Mouse (Mus musculus): Measurements from ENCODE around the gene Adnp. TPM values are rescaled to one million over a fixed set of nuclear protein-coding genes. Genes with fewer than 3 reads are reported as not detected.

Adnp gene
- total RNA-seq (2021): 100 to 1,000 TPM in 1 of 2 experiments, 10 to 100 TPM in 1; 99.0 to 106 TPM
- long read RNA-seq, experiment 1, full-length matches to known transcripts: 3 of 3 reads
- long read RNA-seq, experiment 1, partial matches to known transcripts: 0 of 3 reads
- long read RNA-seq, experiment 1, other reads (novel, unspliced or antisense): 0 of 3 reads
- long read RNA-seq, experiment 2, full-length matches to known transcripts: 1 of 1 reads
- long read RNA-seq, experiment 2, partial matches to known transcripts: 0 of 1 reads
- long read RNA-seq, experiment 2, other reads (novel, unspliced or antisense): 0 of 1 reads

DNA sequence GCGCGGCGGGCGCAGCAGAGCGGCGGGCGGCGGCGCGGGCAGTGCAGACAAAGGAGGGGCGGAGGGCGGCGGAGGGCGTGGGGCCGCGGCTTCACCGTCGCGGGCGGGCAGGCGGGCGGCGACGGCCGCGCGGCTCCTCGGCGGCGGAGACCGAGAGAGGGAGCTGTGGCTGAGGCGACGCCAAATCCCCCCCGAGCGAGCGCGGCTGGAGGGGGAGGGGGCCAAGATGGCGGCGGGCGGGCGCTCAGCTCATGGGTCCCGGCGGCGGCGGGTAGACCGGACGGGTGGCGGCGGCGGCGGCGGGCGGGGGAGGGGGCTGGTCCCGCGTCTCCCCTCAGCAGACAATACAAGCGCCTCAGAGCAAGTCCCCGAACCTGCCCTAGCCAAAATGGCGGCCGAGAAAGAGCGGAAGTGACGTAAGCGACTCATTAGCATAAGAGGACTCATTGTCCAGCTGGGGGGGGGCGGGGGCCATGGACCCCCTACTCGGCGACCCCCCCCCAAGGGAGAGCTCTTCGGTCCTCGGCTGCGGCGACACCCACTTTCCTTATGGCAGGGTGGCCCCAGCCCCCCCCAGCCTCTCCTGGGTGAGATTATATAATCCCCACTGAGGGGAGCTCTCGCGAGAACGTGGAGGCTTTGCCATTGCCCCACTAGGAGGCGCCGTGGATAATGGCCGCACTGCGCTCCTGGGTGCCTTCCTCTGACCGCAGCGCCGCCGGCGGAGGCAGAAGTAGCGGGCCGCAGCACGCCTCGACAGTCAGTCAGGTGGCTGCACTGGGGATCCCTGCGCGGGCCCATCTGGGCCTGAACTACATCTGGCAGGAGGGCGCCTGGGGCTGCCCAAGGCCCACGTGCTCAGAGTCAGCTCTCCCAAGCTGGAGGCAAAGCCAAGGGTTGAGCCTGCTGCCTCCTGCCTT lies at the start of gene Adnp:
Gene Adnp (minus strand): TSS at position 388 of the 920 bp plus-strand sequence.
- intact Hi-C loops (cut with DNase I): loop anchor here (2.0 kb wide), 1 partner anchor 78 kb away; no protein-coding TSS in a partner anchor
- DNase-seq (ENCODE audit: low spot score in 2 of 2): peak; percentile 95 to 98

DNA sequence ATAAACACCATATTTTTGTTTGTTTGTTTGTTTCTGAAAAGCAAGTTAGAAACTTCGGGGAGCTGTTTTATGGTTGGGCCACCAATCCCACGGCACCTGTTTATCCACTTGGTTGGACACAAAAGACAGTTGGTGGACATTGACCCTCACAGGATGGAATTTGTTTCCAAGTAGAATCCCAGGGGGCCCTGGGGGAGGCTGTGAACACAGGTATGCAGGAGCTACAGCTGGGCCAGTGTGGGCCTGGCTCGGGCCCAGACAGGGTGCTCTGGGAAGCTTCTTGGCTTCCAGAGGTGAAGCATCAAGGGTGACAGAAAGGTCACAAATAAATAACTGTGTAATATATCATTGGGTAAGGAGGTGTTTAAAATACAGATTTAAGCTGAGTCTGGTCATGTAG lies 49.6 kb upstream of the Adnp start:
- no peak for DNase-seq (ENCODE audit: low spot score in 2 of 2)
- intact Hi-C loops (cut with DNase I): no loop called here

DNA sequence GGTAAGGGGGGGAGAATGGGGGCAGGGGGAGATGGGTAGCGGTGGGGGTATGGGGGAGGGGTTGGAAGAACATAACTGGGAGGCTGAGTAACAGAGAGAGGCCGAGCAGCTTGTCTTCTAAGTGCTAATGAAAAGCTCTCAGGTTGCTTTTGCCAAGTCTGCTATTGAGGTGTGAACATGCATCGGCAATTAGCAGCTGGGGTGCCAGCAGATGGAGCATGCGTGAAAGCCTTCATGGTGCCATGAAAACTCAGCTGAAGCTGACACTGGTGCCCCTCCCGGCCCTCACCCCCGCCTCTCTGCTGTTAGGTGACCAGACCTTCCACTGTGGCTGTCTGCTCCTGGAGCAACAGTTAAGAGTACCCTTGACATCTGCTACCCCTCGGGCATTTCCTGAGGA lies 46.9 kb upstream of the Adnp start:
- intact Hi-C loops (cut with DNase I): no loop called here
- DNase-seq (ENCODE audit: low spot score in 2 of 2): peak; percentile 46 to 80

- no peak for DNase-seq (ENCODE audit: low spot score in 2 of 2)
- intact Hi-C loops (cut with DNase I): no loop called here
Observed at GRCm38 (mm10) chr2:168252639-168253292, 45.9 kb upstream of the Adnp start.

DNA sequence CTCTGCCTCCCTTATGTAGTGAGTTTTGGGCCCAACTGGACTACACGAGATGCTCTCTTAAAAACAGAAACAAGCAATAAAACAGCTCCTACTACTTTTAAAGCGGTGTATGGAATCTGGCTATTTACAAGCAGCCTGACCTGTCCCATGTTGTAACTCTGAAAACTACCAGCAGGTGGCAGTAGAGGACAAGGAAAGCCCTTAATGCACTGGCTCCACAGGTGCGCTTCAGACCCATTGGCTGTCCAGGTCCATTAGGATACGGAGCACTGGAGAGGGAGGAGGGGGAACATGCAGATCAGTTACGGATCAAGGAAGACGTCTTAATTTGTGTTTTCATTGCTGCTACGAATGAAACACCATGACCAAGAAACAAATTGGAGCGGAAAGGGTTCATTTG lies 43.4 kb upstream of the Adnp start:
- intact Hi-C loops (cut with DNase I): loop anchor here (1.0 to 2.0 kb wide), 2 partner anchors 195 to 379 kb away; no protein-coding TSS in a partner anchor
- peak; percentile 93 for DNase-seq (ENCODE audit: low spot score in 2 of 2)

- DNase-seq (ENCODE audit: low spot score in 2 of 2): no peak
- intact Hi-C loops (cut with DNase I): no loop called here
Observed at GRCm38 (mm10) chr2:168248856-168249245, 41.9 kb upstream of the Adnp start.

GRCm38 (mm10) chr2:168248167-168248855 lies 41.4 kb upstream of the Adnp start:
- DNase-seq (ENCODE audit: low spot score in 2 of 2): no peak
- intact Hi-C loops (cut with DNase I): no loop called here

- DNase-seq (ENCODE audit: low spot score in 2 of 2): no peak
- intact Hi-C loops (cut with DNase I): no loop called here
Observed at GRCm38 (mm10) chr2:168245571-168245970, 38.7 kb upstream of the Adnp start.

GRCm38 (mm10) chr2:168243278-168243677 lies 36.4 kb upstream of the Adnp start:
- no peak for DNase-seq (ENCODE audit: low spot score in 2 of 2)
- intact Hi-C loops (cut with DNase I): no loop called here

DNA sequence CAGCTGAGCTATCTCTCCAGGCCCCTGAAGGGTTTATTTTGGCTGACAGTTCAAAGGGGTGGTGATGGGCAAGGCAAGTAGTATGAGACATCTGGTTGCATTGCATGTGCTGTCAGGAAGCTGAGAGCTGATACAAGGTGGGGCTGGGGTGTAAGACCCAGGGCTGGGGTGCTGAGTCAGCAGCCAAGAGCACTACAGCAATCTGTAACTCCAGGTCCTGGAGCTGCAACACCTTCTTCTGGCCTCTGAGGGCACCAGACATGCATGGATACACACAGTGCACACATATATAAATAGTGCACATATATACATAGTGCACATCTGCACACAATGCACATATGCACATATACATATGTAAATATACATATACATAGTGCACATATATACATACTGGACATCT lies 35.9 kb upstream of the Adnp start:
- no peak for DNase-seq (ENCODE audit: low spot score in 2 of 2)
- intact Hi-C loops (cut with DNase I): no loop called here

DNA sequence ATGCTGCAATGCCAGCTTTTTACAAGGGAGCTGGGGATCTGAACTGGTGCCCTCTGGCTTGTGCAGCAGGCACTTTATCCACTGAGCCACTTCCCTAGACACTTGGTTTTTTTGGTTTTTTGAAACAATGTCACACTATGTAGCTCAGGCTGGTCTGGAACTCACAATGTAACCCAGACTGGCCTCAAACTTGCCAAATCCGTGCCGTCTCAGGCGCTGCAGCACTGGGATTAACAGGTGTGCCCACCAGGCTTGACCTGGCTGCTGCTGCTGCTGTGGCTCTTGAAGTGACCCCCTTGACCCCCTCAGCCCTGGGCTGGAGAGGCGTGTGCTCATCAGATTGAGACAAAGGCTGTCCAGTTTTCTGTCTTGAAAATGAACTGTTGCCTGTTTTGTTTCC lies 31.4 kb upstream of the Adnp start:
- no peak for DNase-seq (ENCODE audit: low spot score in 2 of 2)
- intact Hi-C loops (cut with DNase I): no loop called here

DNA sequence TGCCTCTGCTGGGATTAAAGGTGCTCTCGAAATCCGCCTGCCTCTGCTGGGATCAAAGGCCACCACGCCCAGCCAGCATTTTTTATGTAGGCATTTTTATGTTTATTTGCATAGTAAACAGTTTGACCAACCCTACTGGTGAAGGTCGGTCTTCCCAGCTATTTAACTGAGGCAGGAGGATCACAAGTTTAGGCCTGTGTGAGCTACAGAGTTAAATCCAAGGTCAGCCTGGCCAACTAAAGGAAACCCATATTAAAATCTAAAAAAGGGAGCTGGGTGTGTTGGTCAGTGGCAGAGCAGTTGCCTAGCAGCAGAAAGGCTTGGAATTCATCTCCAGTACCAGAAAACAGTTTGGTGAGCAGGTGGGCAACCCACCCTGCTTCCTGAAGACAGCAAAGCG lies 26.4 kb upstream of the Adnp start:
- intact Hi-C loops (cut with DNase I): no loop called here
- DNase-seq (ENCODE audit: low spot score in 2 of 2): no peak

- no peak for DNase-seq (ENCODE audit: low spot score in 2 of 2)
- intact Hi-C loops (cut with DNase I): no loop called here
Observed at GRCm38 (mm10) chr2:168231471-168231829, 24.5 kb upstream of the Adnp start.

DNA sequence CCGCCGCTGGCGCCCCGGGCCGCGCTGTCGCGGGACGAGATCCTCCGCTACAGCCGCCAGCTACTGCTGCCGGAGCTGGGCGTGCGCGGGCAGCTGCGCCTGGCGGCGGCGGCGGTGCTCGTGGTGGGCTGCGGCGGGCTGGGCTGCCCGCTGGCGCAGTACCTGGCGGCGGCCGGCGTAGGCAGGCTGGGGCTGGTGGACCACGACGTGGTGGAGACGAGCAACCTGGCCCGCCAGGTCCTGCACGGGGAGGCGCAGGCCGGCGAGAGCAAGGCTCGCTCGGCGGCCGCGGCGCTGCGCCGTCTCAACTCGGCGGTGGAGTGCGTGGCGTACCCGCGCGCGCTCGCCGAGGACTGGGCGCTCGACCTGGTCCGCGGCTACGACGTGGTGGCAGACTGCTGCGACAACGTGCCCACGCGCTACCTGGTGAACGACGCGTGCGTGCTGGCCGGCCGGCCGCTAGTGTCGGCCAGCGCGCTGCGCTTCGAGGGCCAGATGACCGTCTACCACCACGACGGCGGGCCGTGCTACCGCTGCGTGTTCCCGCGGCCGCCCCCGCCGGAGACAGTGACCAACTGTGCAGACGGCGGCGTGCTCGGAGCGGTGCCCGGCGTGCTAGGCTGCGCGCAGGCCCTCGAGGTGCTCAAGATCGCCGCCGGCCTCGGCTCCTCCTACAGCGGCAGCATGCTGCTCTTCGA lies 24.0 kb upstream of the Adnp start:
- peak in 1 of 2 experiments; percentile 42 for DNase-seq (ENCODE audit: low spot score in 2 of 2)
- intact Hi-C loops (cut with DNase I): no loop called here

GRCm38 (mm10) chr2:168230026-168230728 lies 23.3 kb upstream of the Adnp start, which contains the start of the genes Gm20716, Dpm1 and Mocs3:
Gene Gm20716 (minus strand): TSS chr2:168230364.
Gene Dpm1 (minus strand): TSS chr2:168230591.
Gene Mocs3 (plus strand): TSS chr2:168230622.
- peak; percentile 86 to 88 for DNase-seq (ENCODE audit: low spot score in 2 of 2)
- intact Hi-C loops (cut with DNase I): no loop called here

GRCm38 (mm10) chr2:168229116-168230025 lies 22.5 kb upstream of the Adnp start:
- DNase-seq (ENCODE audit: low spot score in 2 of 2): peak; percentile 36 to 38
- intact Hi-C loops (cut with DNase I): no loop called here

DNA sequence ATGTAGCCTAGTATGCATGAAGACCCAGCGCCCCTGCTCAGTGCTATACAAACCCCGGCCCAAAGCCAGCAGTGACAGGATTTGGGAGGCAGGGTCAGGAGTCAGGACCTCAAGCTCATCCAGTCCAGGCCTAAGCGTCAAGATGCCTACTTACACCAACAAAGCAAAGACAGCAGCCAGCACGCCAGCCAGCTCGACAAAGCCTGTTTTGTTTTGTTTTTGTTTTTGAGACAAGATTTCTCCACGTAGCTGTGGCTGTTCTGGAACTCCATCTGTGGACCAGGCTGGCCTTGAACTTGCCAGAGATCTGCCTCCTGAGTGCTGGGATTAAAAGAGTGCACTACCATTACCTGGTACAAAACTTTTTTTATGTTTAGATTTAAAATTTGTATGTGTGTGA lies 16.4 kb upstream of the Adnp start:
- intact Hi-C loops (cut with DNase I): no loop called here
- no peak for DNase-seq (ENCODE audit: low spot score in 2 of 2)

Data from left cerebral cortex, postnatal 14 days (tissue).